Mouse (Mus musculus) G1E (cell line): ENCODE measurements around the gene Hist1h4d.
"Not testable (repeated sequence)": the region's sequence is repeated elsewhere in the genome, so short reads cannot be mapped to it uniquely, and the experiment has no call there.

Source experiments
- CTCF ChIP-seq: IDR thresholded peaks from 2 replicates; pipeline ENCODE4 v1.5.1; 2012; ENCODE audit warnings: low read depth, low read length, inconsistent platforms, mixed read lengths
- GATA1 ChIP-seq: IDR thresholded peaks from 2 replicates; pipeline ENCODE4 v1.6.1; 2012; ENCODE audit warnings: borderline replicate concordance, low read length, inconsistent platforms, mixed read lengths
- POLR2AphosphoS5 ChIP-seq: IDR thresholded peaks from 2 replicates; pipeline ENCODE4 v1.6.1; 2012; ENCODE audit warnings: low read depth, low read length, inconsistent platforms; ENCODE audit not compliant: insufficient replicate concordance

DNA sequence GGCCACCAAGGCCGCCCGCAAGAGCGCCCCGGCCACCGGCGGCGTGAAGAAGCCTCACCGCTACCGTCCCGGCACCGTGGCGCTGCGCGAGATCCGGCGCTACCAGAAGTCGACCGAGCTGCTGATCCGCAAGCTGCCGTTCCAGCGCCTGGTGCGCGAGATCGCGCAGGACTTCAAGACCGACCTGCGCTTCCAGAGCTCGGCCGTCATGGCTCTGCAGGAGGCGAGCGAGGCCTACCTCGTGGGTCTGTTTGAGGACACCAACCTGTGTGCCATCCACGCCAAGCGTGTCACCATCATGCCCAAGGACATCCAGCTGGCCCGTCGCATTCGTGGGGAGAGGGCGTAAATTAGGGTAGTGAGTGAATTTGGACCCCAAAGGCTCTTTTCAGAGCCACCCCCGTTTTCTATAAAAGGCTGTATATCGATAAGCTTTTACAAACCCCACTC lies 5.5 kb upstream of the Hist1h4d start:
- TF ChIP-seq CTCF, GATA1: not testable (repeated sequence)
- peak; percentile 93; the same call in 1 of the 2 replicates for TF ChIP-seq POLR2AphosphoS5
